Comparison of ENCODE assay signal across 8 mouse cellular contexts in the genomic region with DNA sequence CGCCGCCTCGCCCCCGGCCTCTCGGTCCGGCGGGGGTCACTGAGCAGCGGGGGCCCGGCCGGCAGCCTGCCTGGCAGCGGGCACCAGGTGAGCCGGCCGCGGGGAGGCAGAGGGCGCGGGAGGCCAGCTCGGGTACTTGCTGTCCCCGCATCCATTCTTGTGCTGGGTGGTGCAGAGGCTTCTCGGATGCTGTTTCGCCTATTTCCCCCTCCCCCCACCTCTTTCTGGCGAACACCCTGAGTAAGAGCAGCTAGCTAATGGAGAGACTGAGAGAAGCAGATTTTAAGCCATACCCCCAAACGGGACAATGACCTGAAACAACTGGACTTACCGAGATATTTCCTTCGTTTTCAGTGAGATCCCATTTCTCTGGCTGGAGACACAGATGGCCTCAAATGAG. TPM values are rescaled to one million over a fixed set of nuclear protein-coding genes. Genes with fewer than 3 reads are reported as not detected.
DNase-seq lines count a peak whose midpoint lies in the region; ATAC-seq and TF ChIP-seq lines count a peak whose summit lies in the region.

No protein-coding gene starts in this region.

- WGBS in heart, embryonic 12.5 days = 2% methylated on average over 24 of the region's 24 CpGs
- WGBS in embryonic facial prominence, embryonic 12.5 days = under 1% methylated on average over 24 of the region's 24 CpGs
- WGBS in hindbrain, postnatal 0 days = 1% methylated on average over 22 of the region's 24 CpGs
- WGBS in liver, embryonic 14.5 days (ENCODE audit: insufficient replicate concordance) = 1% methylated on average over 24 of the region's 24 CpGs
- WGBS in small intestine, adult 2 months = under 1% methylated on average over 24 of the region's 24 CpGs

- H3K4me2 ChIP-seq in heart, embryonic 12.5 days = peak overlapping the region; percentile 83
- H3K4me2 ChIP-seq in embryonic facial prominence, embryonic 12.5 days (replicated peaks) = peak overlapping the region; percentile 76
- peak overlapping the region; percentile 74 for H3K4me2 ChIP-seq in hindbrain, postnatal 0 days (ENCODE audit: low read depth, low read length)
- peak overlapping the region; percentile 97 for H3K4me2 ChIP-seq in liver, embryonic 14.5 days (ENCODE audit: low read depth)

- no peak for TF ChIP-seq CTCF in ES-Bruce4 (IDR thresholded peaks at IDR 0.05; ENCODE audit: low read depth, low read length)
- TF ChIP-seq CTCF in hindbrain, postnatal 0 days (IDR thresholded peaks at IDR 0.05; ENCODE audit: low read depth) = no peak
- no peak for TF ChIP-seq CTCF in liver, embryonic 14.5 days (IDR thresholded peaks at IDR 0.05; ENCODE audit: low read depth)
- TF ChIP-seq CTCF in small intestine, adult 2 months (IDR thresholded peaks at IDR 0.05; ENCODE audit: extremely low read depth, insufficient read length, insufficient replicate concordance, low read depth, low read length) = no peak

- H3K36me3 ChIP-seq in heart, embryonic 12.5 days = peaks cover 12% of the 10 kb centered on the region; the same call in 1 of the 2 replicates
- H3K36me3 ChIP-seq in ES-Bruce4 (ENCODE audit: control insufficient read depth, insufficient read depth, low read length, poor library complexity, severe bottlenecking) = no peaks in the 10 kb centered on the region; the same call in 1 of the 2 replicates
- H3K36me3 ChIP-seq in embryonic facial prominence, embryonic 12.5 days = 0 out of 2 replicates have a peak, but pooled peaks cover 10% of the 10 kb centered on the region
- H3K36me3 ChIP-seq in hindbrain, postnatal 0 days (ENCODE audit: insufficient read depth, low read length) = peaks cover 7% of the 10 kb centered on the region; the same call in 1 of the 2 replicates
- H3K36me3 ChIP-seq in liver, embryonic 14.5 days (replicated peaks; ENCODE audit: control insufficient read depth, insufficient read depth, low read depth) = peaks cover 4% of the 10 kb centered on the region
- peaks cover 2% of the 10 kb centered on the region for H3K36me3 ChIP-seq in small intestine, adult 2 months (ENCODE audit: control insufficient read depth, insufficient read depth, low read length)

- no peak for TF ChIP-seq EP300 in ES-Bruce4 (IDR thresholded peaks at IDR 0.05; ENCODE audit: insufficient read depth, low read depth, low read length)
- no peak for TF ChIP-seq EP300 in liver, embryonic 14.5 days (IDR thresholded peaks at IDR 0.05; ENCODE audit: low read depth)

- no peak for TF ChIP-seq POLR2A in ES-Bruce4 (IDR thresholded peaks at IDR 0.05; ENCODE audit: insufficient read depth, low read length)
- TF ChIP-seq POLR2A in small intestine, adult 2 months (IDR thresholded peaks at IDR 0.05; ENCODE audit: low read depth, low read length) = no peak

- DNase-seq in heart, postnatal 4 days = no peak
- DNase-seq in hindbrain, postnatal 0 days (ENCODE audit: low spot score) = peak; percentile 74
- no peak for DNase-seq in liver, embryonic 14.5 days (ENCODE audit: low read depth in 3 of 3, low spot score in 3 of 3)
- no peak for DNase-seq in adrenal gland, postnatal 36 days

- peaks cover 9% of the 10 kb centered on the region for H3K4me1 ChIP-seq in heart, embryonic 12.5 days (replicated peaks)
- no peaks in the 10 kb centered on the region for H3K4me1 ChIP-seq in ES-Bruce4 (ENCODE audit: control insufficient read depth, insufficient read depth, low read length)
- H3K4me1 ChIP-seq in embryonic facial prominence, embryonic 12.5 days = peaks cover 12% of the 10 kb centered on the region
- 0 out of 2 replicates have a peak, but pooled peaks cover 7% of the 10 kb centered on the region for H3K4me1 ChIP-seq in hindbrain, postnatal 0 days (ENCODE audit: insufficient read depth, low read length)
- peaks cover 6 to 12% of the 10 kb centered on the region in 2 experiments for H3K4me1 ChIP-seq in liver, embryonic 14.5 days (replicated peaks; ENCODE audit: control insufficient read depth in 2 of 2, insufficient read depth in 2 of 2, low read length in 1 of 2)
- H3K4me1 ChIP-seq in small intestine, adult 2 months (ENCODE audit: control insufficient read depth, insufficient read depth, insufficient read length, low read length) = no peaks in the 10 kb centered on the region

- H3K27ac ChIP-seq in heart, embryonic 12.5 days (ENCODE audit: poor library complexity, severe bottlenecking) = peak overlapping the region; percentile 95
- H3K27ac ChIP-seq in ES-Bruce4 (ENCODE audit: insufficient read depth, low read length) = no peak overlapping the region
- peak overlapping the region; percentile 96 for H3K27ac ChIP-seq in embryonic facial prominence, embryonic 12.5 days
- peak overlapping the region; percentile 97 for H3K27ac ChIP-seq in hindbrain, postnatal 0 days
- H3K27ac ChIP-seq in liver, embryonic 14.5 days = peak overlapping the region; percentile 77; the same call in 1 of the 2 replicates
- H3K27ac ChIP-seq in small intestine, adult 2 months (ENCODE audit: insufficient read depth, low read depth, low read length) = no peak overlapping the region

- peak overlapping the region; percentile 92 for H3K9ac ChIP-seq in heart, embryonic 12.5 days
- H3K9ac ChIP-seq in ES-Bruce4 (ENCODE audit: low read depth, poor library complexity, severe bottlenecking) = peak overlapping the region; percentile 42
- peak overlapping the region; percentile 92 for H3K9ac ChIP-seq in embryonic facial prominence, embryonic 12.5 days
- H3K9ac ChIP-seq in hindbrain, postnatal 0 days (replicated peaks; ENCODE audit: low read length) = peak overlapping the region; percentile 93
- peak overlapping the region; percentile 94 for H3K9ac ChIP-seq in liver, embryonic 14.5 days (replicated peaks)

- peak; percentile 49 for ATAC-seq in heart, embryonic 12.5 days (ENCODE audit: insufficient number of reproducible peaks, low FRiP score)
- ATAC-seq in embryonic facial prominence, embryonic 12.5 days (ENCODE audit: insufficient number of reproducible peaks, insufficient read depth, low FRiP score, low TSS enrichment) = peak; percentile 55
- ATAC-seq in hindbrain, postnatal 0 days = peak; percentile 81
- ATAC-seq in liver, embryonic 14.5 days (ENCODE audit: insufficient read depth) = no peak; the same call in 1 of the 2 replicates

- no peaks in the 10 kb centered on the region for H3K9me3 ChIP-seq in heart, embryonic 12.5 days (replicated peaks)
- H3K9me3 ChIP-seq in ES-Bruce4 (replicated peaks; ENCODE audit: control insufficient read depth, insufficient read depth, low read length, poor library complexity, severe bottlenecking) = no peaks in the 10 kb centered on the region
- no peaks in the 10 kb centered on the region for H3K9me3 ChIP-seq in embryonic facial prominence, embryonic 12.5 days
- no peaks in the 10 kb centered on the region for H3K9me3 ChIP-seq in hindbrain, postnatal 0 days (ENCODE audit: low read length)
- no peaks in the 10 kb centered on the region for H3K9me3 ChIP-seq in liver, embryonic 14.5 days (ENCODE audit: control insufficient read depth, low read length)

- no peaks in the 10 kb centered on the region for H3K27me3 ChIP-seq in heart, embryonic 12.5 days (replicated peaks)
- no peaks in the 10 kb centered on the region for H3K27me3 ChIP-seq in ES-Bruce4 (ENCODE audit: control insufficient read depth, insufficient read depth, low read length, poor library complexity, severe bottlenecking)
- H3K27me3 ChIP-seq in embryonic facial prominence, embryonic 12.5 days = no peaks in the 10 kb centered on the region
- no peaks in the 10 kb centered on the region for H3K27me3 ChIP-seq in hindbrain, postnatal 0 days (ENCODE audit: insufficient read depth, low read length)
- H3K27me3 ChIP-seq in liver, embryonic 14.5 days (ENCODE audit: control insufficient read depth, insufficient read depth, low read length) = no peaks in the 10 kb centered on the region
- H3K27me3 ChIP-seq in small intestine, adult 2 months (ENCODE audit: control insufficient read depth, insufficient read depth, low read length) = no peaks in the 10 kb centered on the region

- H3K4me3 ChIP-seq in heart, embryonic 12.5 days = peak overlapping the region; percentile 85
- H3K4me3 ChIP-seq in ES-Bruce4 (ENCODE audit: low read depth, low read length) = peak overlapping the region; percentile 76
- peak overlapping the region; percentile 91 for H3K4me3 ChIP-seq in embryonic facial prominence, embryonic 12.5 days
- H3K4me3 ChIP-seq in hindbrain, postnatal 0 days (ENCODE audit: low read length) = peak overlapping the region; percentile 93
- peak overlapping the region; percentile 91 to 94 for H3K4me3 ChIP-seq in liver, embryonic 14.5 days (ENCODE audit: insufficient read depth in 1 of 2, low read depth in 2 of 2, low read length in 2 of 2)
- peak overlapping the region; percentile 80 for H3K4me3 ChIP-seq in small intestine, adult 2 months (ENCODE audit: low read depth, low read length)

RNA-seq across cellular contexts. Expression of gene Phtf1, which starts 0.8 kb away (rescaled TPM):
- polyA plus RNA-seq in heart, embryonic 12.5 days (2016; fragmentation: Nextera tagmentation; extraction: Ambion mirVana) = 23.3 and 23.9 TPM in 2 replicates
- total RNA-seq in heart, postnatal 4 days (2021) = 10 to 100 TPM; 12.7 to 16.6 TPM
- 21.8 TPM in 2 replicates for polyA plus RNA-seq in ES-Bruce4 (2011; ENCODE audit: insufficient read depth, insufficient read length, low read depth, missing spikeins)
- 46.5 and 51.4 TPM in 2 replicates for polyA plus RNA-seq in embryonic facial prominence, embryonic 12.5 days (2016; fragmentation: Nextera tagmentation; extraction: Ambion mirVana)
- total RNA-seq in hindbrain, postnatal 0 days (2014; rRNA removed) = 24.0 and 25.0 TPM in 2 replicates
- 18.4 and 18.6 TPM in 2 replicates for polyA plus RNA-seq in hindbrain, postnatal 0 days (2015; fragmentation: Nextera tagmentation; extraction: Ambion mirVana)
- polyA plus RNA-seq in liver, embryonic 14.5 days (2012; rRNA removed) = 1.9 and 3.0 TPM in 2 replicates
- 5.9 TPM in 2 replicates for polyA plus RNA-seq in liver, embryonic 14.5 days (2014; fragmentation: Nextera tagmentation; extraction: Ambion mirVana)
- polyA plus RNA-seq in small intestine, adult 2 months (2012; rRNA removed) = 2.0 and 3.2 TPM in 2 replicates
- 10 to 100 TPM; 18.7 to 20.8 TPM for total RNA-seq in adrenal gland, postnatal 36 days (2021)

RNA-seq across cellular contexts. Expression of gene Rsbn1, which starts 54.8 kb away (rescaled TPM):
- 8.0 and 8.4 TPM in 2 replicates for polyA plus RNA-seq in heart, embryonic 12.5 days (2016; fragmentation: Nextera tagmentation; extraction: Ambion mirVana)
- total RNA-seq in heart, postnatal 4 days (2021) = 1 to 10 TPM; 9.1 to 9.8 TPM
- polyA plus RNA-seq in ES-Bruce4 (2011; ENCODE audit: insufficient read depth, insufficient read length, low read depth, missing spikeins) = 20.8 and 22.2 TPM in 2 replicates
- 17.3 and 18.6 TPM in 2 replicates for polyA plus RNA-seq in embryonic facial prominence, embryonic 12.5 days (2016; fragmentation: Nextera tagmentation; extraction: Ambion mirVana)
- total RNA-seq in hindbrain, postnatal 0 days (2014; rRNA removed) = 23.1 and 28.2 TPM in 2 replicates
- 17.7 and 19.1 TPM in 2 replicates for polyA plus RNA-seq in hindbrain, postnatal 0 days (2015; fragmentation: Nextera tagmentation; extraction: Ambion mirVana)
- polyA plus RNA-seq in liver, embryonic 14.5 days (2012; rRNA removed) = 2.6 and 3.3 TPM in 2 replicates
- polyA plus RNA-seq in liver, embryonic 14.5 days (2014; fragmentation: Nextera tagmentation; extraction: Ambion mirVana) = 3.6 and 3.8 TPM in 2 replicates
- polyA plus RNA-seq in small intestine, adult 2 months (2012; rRNA removed) = 1.2 and 2.7 TPM in 2 replicates
- total RNA-seq in adrenal gland, postnatal 36 days (2021) = 10 to 100 TPM; 16.0 to 18.4 TPM

Comparison
In these comparisons a context has a peak if more than half of its experiments do, and no peak if none do; other contexts are left out.
1. H3K27ac ChIP-seq: peak in heart, embryonic 12.5 days (single experiment), embryonic facial prominence, embryonic 12.5 days (single experiment), hindbrain, postnatal 0 days (single experiment) and liver, embryonic 14.5 days (single experiment); none in ES-Bruce4 (single experiment) and small intestine, adult 2 months (single experiment).
2. H3K9ac ChIP-seq: peak in every context shown above with its lines; median percentile 94 in liver, embryonic 14.5 days; 93 in hindbrain, postnatal 0 days; 92 in heart, embryonic 12.5 days; 92 in embryonic facial prominence, embryonic 12.5 days; 42 in ES-Bruce4.
3. Peak in every context shown above with its lines, with median percentiles within 50 percentile points of each other: H3K4me2 ChIP-seq and H3K4me3 ChIP-seq.